Mouse (Mus musculus) adrenal gland, postnatal 25 days (tissue): ENCODE data around the gene Lrrc8c. TPM values are rescaled to one million over a fixed set of nuclear protein-coding genes. Genes with fewer than 3 reads are reported as not detected.
"Not testable (repeated sequence)": the region's sequence is repeated elsewhere in the genome, so short reads cannot be mapped to it uniquely, and the experiment has no call there.

ENCODE experiments used
- DNase-seq: peaks from one replicate; pipeline ENCODE4 v3.0.0; 2021; ENCODE audit warnings: mixed read lengths
- total RNA-seq: library from RNA; stranded (reverse); gene quantifications from 2 replicates; pipeline ENCODE4 v1.2.3, GENCODE M21; 2021

Gene Lrrc8c
- total RNA-seq, 1 experiment from 2014 or later = 36.8 TPM

- no peak for DNase-seq
Measured at GRCm38 (mm10) chr5:105602585-105602984, 83.4 kb downstream of the Lrrc8c start.

GRCm38 (mm10) chr5:105605736-105606135 is 86.5 kb downstream of the Lrrc8c start:
- DNase-seq = no peak

- no peak for DNase-seq
Measured at GRCm38 (mm10) chr5:105609683-105610082, 90.5 kb downstream of the Lrrc8c start.

- DNase-seq = no peak
Measured at GRCm38 (mm10) chr5:105613002-105613401, 93.8 kb downstream of the Lrrc8c start.

- no peak for DNase-seq
Measured at GRCm38 (mm10) chr5:105614000-105614399, 94.8 kb downstream of the Lrrc8c start.

- DNase-seq = no peak
Measured at GRCm38 (mm10) chr5:105614682-105615434, 95.7 kb downstream of the Lrrc8c start.

- no peak for DNase-seq
Measured at GRCm38 (mm10) chr5:105615871-105616454, 96.8 kb downstream of the Lrrc8c start.

GRCm38 (mm10) chr5:105616538-105616937 is 97.3 kb downstream of the Lrrc8c start:
- DNase-seq = no peak

GRCm38 (mm10) chr5:105618510-105618909 is 99.3 kb downstream of the Lrrc8c start:
- no peak for DNase-seq

- no peak for DNase-seq
Measured at GRCm38 (mm10) chr5:105619666-105620065, 100.5 kb downstream of the Lrrc8c start.

GRCm38 (mm10) chr5:105620505-105621116 is 101.4 kb downstream of the Lrrc8c start:
- DNase-seq = peak; percentile 73

- no peak for DNase-seq
Measured at GRCm38 (mm10) chr5:105623074-105623713, 104.0 kb downstream of the Lrrc8c start.

- DNase-seq = no peak
Measured at GRCm38 (mm10) chr5:105624257-105624656, 105.1 kb downstream of the Lrrc8c start.

- DNase-seq = no peak
Measured at GRCm38 (mm10) chr5:105625504-105626150, 106.4 kb downstream of the Lrrc8c start.

- no peak for DNase-seq
Measured at GRCm38 (mm10) chr5:105626355-105626754, 107.2 kb downstream of the Lrrc8c start.

GRCm38 (mm10) chr5:105627093-105627492 is 107.9 kb downstream of the Lrrc8c start:
- no peak for DNase-seq

GRCm38 (mm10) chr5:105629955-105630354 is 110.8 kb downstream of the Lrrc8c start:
- DNase-seq = no peak

GRCm38 (mm10) chr5:105632066-105632465 is 112.9 kb downstream of the Lrrc8c start:
- no peak for DNase-seq

GRCm38 (mm10) chr5:105635576-105635975 is 116.4 kb downstream of the Lrrc8c start:
- DNase-seq = no peak

- no peak for DNase-seq
Measured at GRCm38 (mm10) chr5:105636484-105637191, 117.5 kb downstream of the Lrrc8c start.

- DNase-seq = not testable (repeated sequence)
Measured at GRCm38 (mm10) chr5:105638266-105638665, 119.1 kb downstream of the Lrrc8c start.

- DNase-seq = no peak
Measured at GRCm38 (mm10) chr5:105638916-105639315, 119.7 kb downstream of the Lrrc8c start.
